Comparison of ENCODE assay signal across 7 mouse cellular contexts in the genomic region with DNA sequence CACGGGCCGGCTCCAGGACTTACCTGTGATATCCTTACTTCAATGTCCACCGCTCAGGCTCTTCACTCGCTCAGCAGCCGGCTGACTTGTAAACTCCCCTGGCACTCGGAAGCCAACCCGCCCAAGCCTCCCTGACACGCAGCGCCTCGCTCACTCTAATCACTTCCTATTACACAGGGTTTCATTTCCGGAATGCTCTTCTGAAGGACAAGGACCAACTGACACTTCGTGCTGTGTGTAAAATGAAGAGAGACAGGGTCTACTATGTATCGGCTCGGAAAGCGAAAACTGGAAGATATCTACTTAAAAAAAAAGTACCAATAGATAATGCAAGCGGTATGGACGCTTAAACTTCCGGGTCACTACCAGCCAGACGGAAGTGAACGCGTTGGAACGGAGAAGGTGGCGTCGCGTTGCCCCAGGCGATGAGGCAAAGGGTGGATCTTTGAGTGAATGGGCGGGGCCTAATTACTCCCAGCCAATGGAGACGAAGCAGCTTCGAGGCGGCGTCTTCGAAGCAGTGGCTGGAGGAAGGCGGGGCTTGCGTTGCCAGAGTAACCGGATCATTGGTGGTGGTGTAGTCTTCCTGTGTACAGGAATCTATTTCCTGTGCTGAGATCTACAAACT. TPM values are rescaled to one million over a fixed set of nuclear protein-coding genes. Genes with fewer than 3 reads are reported as not detected.
A peak's percentile ranks its signal among the peaks of the same experiment; 100 is the strongest.
DNase-seq lines count a peak whose midpoint lies in the region; ATAC-seq lines count a peak whose summit lies in the region.

A gene (minus strand): TSS at position 366 of the 628 bp plus-strand sequence.

- peak within 1 kb of the TSS; percentile 80 for H3K9ac ChIP-seq in intestine, embryonic 16.5 days (ENCODE audit: low read depth, low read length)
- H3K9ac ChIP-seq in midbrain, embryonic 11.5 days (ENCODE audit: low read length), result peak within 1 kb of the TSS; percentile 74

- H3K27ac ChIP-seq in intestine, embryonic 16.5 days (ENCODE audit: low read length), result peak within 1 kb of the TSS; percentile 56
- no peak within 1 kb of the TSS; the same call in 1 of the 2 replicates for H3K27ac ChIP-seq in midbrain, embryonic 11.5 days (ENCODE audit: low read depth, low read length)

- no peaks in the 10 kb centered on the region for H3K9me3 ChIP-seq in intestine, embryonic 16.5 days (ENCODE audit: control insufficient read depth, low read length)
- H3K9me3 ChIP-seq in midbrain, embryonic 11.5 days (ENCODE audit: control insufficient read depth, low read length), result no peaks in the 10 kb centered on the region

- peak within 1 kb of the TSS; percentile 77 for H3K4me3 ChIP-seq in intestine, embryonic 16.5 days (ENCODE audit: low read length)
- peak within 1 kb of the TSS; percentile 83 for H3K4me3 ChIP-seq in midbrain, embryonic 11.5 days (ENCODE audit: low read depth, low read length)

- peak; percentile 99 for ATAC-seq in intestine, embryonic 16.5 days
- ATAC-seq in midbrain, embryonic 11.5 days (ENCODE audit: low FRiP score), result peak; percentile 99

- peak; percentile 97 for DNase-seq in adrenal gland, adult 8-10 months
- peak; percentile 96 for DNase-seq in embryo, embryonic 9.5 days (ENCODE audit: extremely low spot score)
- DNase-seq in gastrocnemius, postnatal 4 days (ENCODE audit: low spot score in 2 of 2), result peak; percentile 89 to 98
- peak; percentile 94 to 97 for DNase-seq in left cerebral cortex, postnatal 36 days (ENCODE audit: low spot score in 2 of 2)
- DNase-seq in midbrain, embryonic 11.5 days (ENCODE audit: low spot score, missing footprints), result peak; percentile 100
- peak; percentile 95 for DNase-seq in skeletal muscle tissue, adult 2 months (ENCODE audit: low read depth, low spot score)

- no peaks in the 10 kb centered on the region for H3K27me3 ChIP-seq in intestine, embryonic 16.5 days (replicated peaks; ENCODE audit: control insufficient read depth, insufficient read depth, low read length)
- H3K27me3 ChIP-seq in midbrain, embryonic 11.5 days (ENCODE audit: control insufficient read depth, insufficient read depth, low read length), result no peaks in the 10 kb centered on the region

- peak within 1 kb of the TSS; percentile 70 for H3K4me2 ChIP-seq in intestine, embryonic 16.5 days (ENCODE audit: low read depth, low read length)
- peak within 1 kb of the TSS; percentile 87 for H3K4me2 ChIP-seq in midbrain, embryonic 11.5 days

- WGBS in intestine, embryonic 16.5 days, result under 1% methylated on average over 33 of the region's 35 CpGs
- WGBS in midbrain, embryonic 11.5 days, result under 1% methylated on average over 35 of the region's 35 CpGs

- 0 out of 2 replicates have a peak, but pooled peaks cover 2% of the 10 kb centered on the region for H3K36me3 ChIP-seq in intestine, embryonic 16.5 days (ENCODE audit: control insufficient read depth, insufficient read depth, low read length)
- peaks cover under 1% of the 10 kb centered on the region; the same call in 1 of the 2 replicates for H3K36me3 ChIP-seq in midbrain, embryonic 11.5 days (ENCODE audit: control insufficient read depth, insufficient read depth, low read length)

- intact Hi-C loops in left cerebral cortex, postnatal 36 days (cut with DNase I), result no loop called here

- H3K4me1 ChIP-seq in intestine, embryonic 16.5 days (ENCODE audit: control insufficient read depth, insufficient read depth, low read length), result peaks cover 7% of the 10 kb centered on the region; the same call in 1 of the 2 replicates
- H3K4me1 ChIP-seq in midbrain, embryonic 11.5 days (ENCODE audit: control insufficient read depth, insufficient read depth, low read length), result peaks cover 6% of the 10 kb centered on the region

RNA-seq across cellular contexts. Expression of the gene that starts here (rescaled TPM):
- 10 to 100 TPM; 23.2 to 27.1 (median 24.6) TPM for total RNA-seq in adrenal gland, adult 8-10 months (2022)
- 10 to 100 TPM; 24.5 to 31.2 TPM for total RNA-seq in gastrocnemius, postnatal 4 days (2021)
- 24.9 and 26.8 TPM in 2 replicates for polyA plus RNA-seq in intestine, embryonic 16.5 days (2015; fragmentation: Nextera tagmentation; extraction: Ambion mirVana)
- 10 to 100 TPM; 24.6 to 26.7 TPM for total RNA-seq in left cerebral cortex, postnatal 36 days (2021)
- polyA plus RNA-seq in midbrain, embryonic 11.5 days (2014; fragmentation: Nextera tagmentation; extraction: Ambion mirVana), result 25.3 and 26.8 TPM in 2 replicates
